8 mouse cellular contexts compared by ENCODE assay signal in the genomic region with DNA sequence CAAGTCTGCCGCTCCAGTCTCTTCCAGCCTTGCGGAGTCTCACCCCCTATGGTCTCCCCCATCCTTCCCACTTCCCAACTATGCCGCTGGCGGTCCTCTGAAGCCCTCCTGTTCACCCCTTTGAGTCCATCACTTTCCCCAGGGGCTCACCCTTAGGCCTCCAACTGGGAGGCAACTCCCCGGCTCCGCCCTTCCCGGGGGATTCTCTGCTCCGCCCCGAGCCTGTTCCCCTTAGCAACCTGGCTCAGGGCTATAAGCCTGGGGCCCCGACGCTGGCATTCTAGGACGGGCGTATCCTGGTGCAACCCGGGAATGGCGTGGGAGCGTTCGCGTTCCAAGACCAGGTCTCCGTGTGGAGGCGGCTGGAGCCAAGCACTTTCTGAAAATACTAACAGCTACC. TPM values are rescaled to one million over a fixed set of nuclear protein-coding genes. Genes with fewer than 3 reads are reported as not detected.
DNase-seq lines count a peak whose midpoint lies in the region; TF ChIP-seq lines count a peak whose summit lies in the region.

Cd82 (minus strand) TSS at position 381 of the 400 bp plus-strand sequence.

- peaks cover 73% of the 10 kb centered on the region for H3K27me3 ChIP-seq in E14TG2a.4 (ENCODE audit: insufficient read depth, low read length)
- H3K27me3 ChIP-seq in forebrain, embryonic 10.5 days (ENCODE audit: poor library complexity, severe bottlenecking), result peaks cover 70% of the 10 kb centered on the region

- WGBS in forebrain, embryonic 10.5 days, result 2% methylated on average over 20 of the region's 20 CpGs
- WGBS in large intestine, adult 2 months, result 5% methylated on average over 20 of the region's 20 CpGs

- peak within 1 kb of the TSS; percentile 81 for H3K27ac ChIP-seq in forebrain, embryonic 10.5 days

- peak; percentile 90 to 97 for DNase-seq in adrenal gland, adult (ENCODE audit: inconsistent age in 2 of 2, low spot score in 1 of 2)
- DNase-seq in forebrain, embryonic 10.5 days (ENCODE audit: extremely low spot score, low spot score), result no peak
- peak; percentile 70 to 73 for DNase-seq in heart, postnatal 10 days
- DNase-seq in large intestine, adult 2 months (ENCODE audit: low read depth, low spot score), result no peak
- DNase-seq in lung, postnatal 10 days, result peak; percentile 87
- peak; percentile 79 for DNase-seq in retina, embryonic 14.5 days (ENCODE audit: low spot score)
- DNase-seq in right cerebral cortex, postnatal 25 days, result no peak

- peaks cover 33% of the 10 kb centered on the region for H3K4me1 ChIP-seq in E14TG2a.4 (replicated peaks; ENCODE audit: low read depth, low read length)
- H3K4me1 ChIP-seq in forebrain, embryonic 10.5 days, result peaks cover 33% of the 10 kb centered on the region

- no peak for TF ChIP-seq CTCF in E14TG2a.4 (conservative IDR thresholded peaks at IDR 0.05; ENCODE audit: low read length)

- no peaks in the 10 kb centered on the region for H3K36me3 ChIP-seq in E14TG2a.4 (ENCODE audit: insufficient read depth, low read length)
- H3K36me3 ChIP-seq in forebrain, embryonic 10.5 days (replicated peaks), result no peaks in the 10 kb centered on the region

- H3K9me3 ChIP-seq in E14TG2a.4 (ENCODE audit: low read length), result peaks cover 7% of the 10 kb centered on the region; the same call in 1 of the 2 replicates
- peaks cover 8% of the 10 kb centered on the region for H3K9me3 ChIP-seq in forebrain, embryonic 10.5 days

- H3K4me3 ChIP-seq in E14TG2a.4 (replicated peaks; ENCODE audit: low read length), result peak within 1 kb of the TSS; percentile 81
- H3K4me3 ChIP-seq in forebrain, embryonic 10.5 days, result peak within 1 kb of the TSS; percentile 62

- intact Hi-C loops in heart, postnatal 10 days (cut with DNase I), result loop anchor here (5.0 kb wide), 1 partner anchor 130 kb away; the partner anchor contains the start of gene Tspan18

RNA-seq across cellular contexts. Expression of gene Cd82, which starts in this region (rescaled TPM):
- 5.0 and 5.3 TPM in 2 replicates for polyA plus RNA-seq in forebrain, embryonic 10.5 days (2016; fragmentation: Nextera tagmentation; extraction: Ambion mirVana)
- total RNA-seq in heart, postnatal 10 days (2021), result 10 to 100 TPM; 13.9 to 17.2 TPM
- polyA plus RNA-seq in large intestine, adult 2 months (2012; rRNA removed), result 370 and 430 TPM in 2 replicates

Comparison
In these comparisons a context has a peak if more than half of its experiments do, and no peak if none do; other contexts are left out.
1. RNA of gene Cd82 (polyA plus RNA-seq): 370 to 430 TPM in large intestine, adult 2 months; 5.0 to 5.3 TPM in forebrain, embryonic 10.5 days; every median in the first group is over 10 times any median in the second.
2. DNase-seq: peak in adrenal gland, adult (2 of 2), heart, postnatal 10 days (2 of 2), lung, postnatal 10 days (single experiment) and retina, embryonic 14.5 days (single experiment); none in forebrain, embryonic 10.5 days (single experiment), large intestine, adult 2 months (single experiment) and right cerebral cortex, postnatal 25 days (single experiment).